Mouse (Mus musculus): ENCODE results near the gene Plce1. TPM values are rescaled to one million over a fixed set of nuclear protein-coding genes. Genes with fewer than 3 reads are reported as not detected.

Plce1 gene
- polyA plus RNA-seq, 1 experiment from 2014 or later, result 4.3 TPM

DNA sequence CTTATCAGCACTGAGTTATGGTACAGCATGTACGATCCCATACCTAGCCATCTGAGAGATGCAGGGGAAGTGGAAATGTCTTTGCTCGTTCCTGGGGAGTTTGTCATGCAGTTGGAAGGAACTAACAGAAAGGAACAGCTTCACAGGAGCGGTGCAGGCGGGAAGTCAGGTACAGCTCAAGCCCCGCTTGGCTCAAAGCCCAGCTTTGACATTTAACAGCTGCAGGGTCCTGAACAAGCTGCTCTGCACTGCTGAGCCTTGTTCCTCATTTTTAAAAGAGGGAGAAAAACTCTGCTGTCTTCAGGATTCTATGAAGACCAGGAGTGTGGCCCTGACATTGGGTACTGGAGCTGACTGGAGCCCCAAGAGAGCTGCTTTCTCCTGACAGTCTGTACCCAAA lies 106.7 kb downstream of the Plce1 start:
- DNase-seq (peak; percentile 58), ATAC-seq (ENCODE audit: low FRiP score, low TSS enrichment) (0 out of 2 replicates have a peak, but pooled peaks have one; percentile 27)
- Histone ChIP-seq H3K9ac (replicated peaks; ENCODE audit: low read length) (no peak overlapping the region), H3K4me1 (ENCODE audit: control insufficient read depth, insufficient read depth, low read length) (no peaks in the 10 kb centered on the region), H3K27me3 (ENCODE audit: control insufficient read depth, insufficient read depth, low read length) (no peaks in the 10 kb centered on the region), H3K4me3 (replicated peaks; ENCODE audit: low read depth, low read length) (no peak overlapping the region), H3K9me3 (ENCODE audit: control insufficient read depth, low read length) (no peaks in the 10 kb centered on the region), H3K27ac (replicated peaks; ENCODE audit: low read depth, low read length) (no peak overlapping the region), H3K4me2 (ENCODE audit: low read length) (no peak overlapping the region), H3K36me3 (ENCODE audit: control insufficient read depth, insufficient read depth, low read length) (no peaks in the 10 kb centered on the region)
- WGBS, result 65% methylated on average over 5 of the region's 5 CpGs

DNA sequence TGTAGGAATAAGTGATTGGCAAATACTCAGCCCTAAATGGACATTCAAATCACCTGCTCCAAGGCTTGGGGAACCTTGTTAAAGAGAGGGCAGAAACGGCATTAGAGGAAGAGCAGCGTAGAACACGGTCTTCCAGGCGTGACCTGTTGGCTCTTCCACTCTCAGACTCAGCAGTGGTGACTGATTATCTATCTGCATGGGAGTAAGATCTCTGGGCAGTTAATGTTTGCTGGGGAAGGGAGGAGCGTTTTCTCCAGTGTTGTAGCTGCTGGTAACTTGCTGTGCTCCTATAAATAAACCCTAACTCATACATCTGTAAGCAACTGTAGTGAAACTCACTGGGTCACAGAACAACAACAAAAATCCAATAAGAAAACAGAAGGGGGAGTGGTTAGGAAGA lies 108.6 kb downstream of the Plce1 start:
- Histone ChIP-seq H3K27ac (replicated peaks; ENCODE audit: low read depth, low read length) (no peak overlapping the region), H3K4me2 (ENCODE audit: low read length) (no peak overlapping the region), H3K36me3 (ENCODE audit: control insufficient read depth, insufficient read depth, low read length) (no peaks in the 10 kb centered on the region), H3K27me3 (ENCODE audit: control insufficient read depth, insufficient read depth, low read length) (no peaks in the 10 kb centered on the region), H3K9ac (replicated peaks; ENCODE audit: low read length) (no peak overlapping the region), H3K4me1 (ENCODE audit: control insufficient read depth, insufficient read depth, low read length) (no peaks in the 10 kb centered on the region), H3K9me3 (ENCODE audit: control insufficient read depth, low read length) (no peaks in the 10 kb centered on the region), H3K4me3 (replicated peaks; ENCODE audit: low read depth, low read length) (no peak overlapping the region)
- 79% methylated on average over 5 of the region's 5 CpGs for WGBS
- DNase-seq (no peak), ATAC-seq (ENCODE audit: low FRiP score, low TSS enrichment) (no peak)

DNA sequence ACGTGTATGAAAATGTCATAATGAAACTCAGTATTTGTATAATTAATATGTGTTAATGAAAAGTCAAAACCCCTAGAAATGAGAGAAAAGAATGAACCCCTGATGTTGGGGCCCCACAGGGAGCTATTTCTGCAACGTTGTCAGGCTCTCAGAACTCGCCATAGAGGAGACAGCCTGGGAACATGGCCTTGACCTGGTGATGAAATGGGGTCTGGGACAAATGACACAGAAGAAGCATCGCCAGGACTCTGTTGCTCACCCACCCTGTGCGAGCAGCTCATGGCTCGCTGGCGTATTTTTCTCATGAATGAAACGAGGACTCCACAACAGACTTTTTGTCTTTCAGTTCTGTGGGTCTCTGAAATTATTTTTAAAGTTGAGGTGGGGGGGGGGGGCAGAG lies 109.0 kb downstream of the Plce1 start:
- 94% methylated on average over 8 of the region's 8 CpGs for WGBS
- H3K9me3 ChIP-seq (ENCODE audit: control insufficient read depth, low read length), result no peaks in the 10 kb centered on the region
- no peak overlapping the region for H3K9ac ChIP-seq (replicated peaks; ENCODE audit: low read length)
- DNase-seq (no peak), ATAC-seq (ENCODE audit: low FRiP score, low TSS enrichment) (no peak)
- no peak overlapping the region for H3K4me2 ChIP-seq (ENCODE audit: low read length)
- H3K36me3 ChIP-seq (ENCODE audit: control insufficient read depth, insufficient read depth, low read length), result no peaks in the 10 kb centered on the region
- H3K4me3 ChIP-seq (replicated peaks; ENCODE audit: low read depth, low read length), result no peak overlapping the region
- no peaks in the 10 kb centered on the region for H3K27me3 ChIP-seq (ENCODE audit: control insufficient read depth, insufficient read depth, low read length)
- H3K4me1 ChIP-seq (ENCODE audit: control insufficient read depth, insufficient read depth, low read length), result no peaks in the 10 kb centered on the region
- no peak overlapping the region for H3K27ac ChIP-seq (replicated peaks; ENCODE audit: low read depth, low read length)

DNA sequence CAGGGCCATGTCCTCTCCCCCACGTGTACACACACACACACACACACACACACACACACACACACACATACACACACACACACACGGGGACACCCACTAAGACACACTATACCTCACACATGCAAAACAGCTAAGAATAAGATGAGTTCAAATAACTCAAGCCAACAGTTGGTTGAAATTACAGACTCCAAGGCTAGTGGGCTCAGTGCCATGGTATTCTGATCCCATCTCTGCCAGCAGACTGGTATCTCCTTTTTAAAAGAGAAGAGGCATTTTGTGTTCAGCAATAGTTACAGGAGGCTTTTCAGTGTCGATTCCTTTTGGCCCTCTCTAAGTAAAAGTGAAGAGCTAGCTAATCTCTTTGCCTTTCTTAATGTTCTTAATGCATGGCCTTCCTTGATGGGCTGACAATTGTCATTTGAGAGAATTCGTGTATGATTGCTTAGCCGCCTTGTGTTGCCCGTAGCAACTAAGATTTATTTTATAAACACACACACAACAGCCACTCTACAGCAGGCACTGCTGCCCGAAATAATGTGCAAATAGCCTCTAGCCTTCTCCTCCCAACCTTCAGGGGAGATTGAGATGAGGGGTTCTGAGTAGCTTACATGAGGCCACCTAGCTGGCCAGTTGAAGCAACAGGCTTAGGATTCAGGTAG lies 111.8 kb downstream of the Plce1 start:
- H3K27me3 ChIP-seq (ENCODE audit: control insufficient read depth, insufficient read depth, low read length), result no peaks in the 10 kb centered on the region
- no peak for DNase-seq
- H3K4me2 ChIP-seq (ENCODE audit: low read length), result no peak overlapping the region
- no peak overlapping the region for H3K9ac ChIP-seq (replicated peaks; ENCODE audit: low read length)
- no peaks in the 10 kb centered on the region for H3K36me3 ChIP-seq (ENCODE audit: control insufficient read depth, insufficient read depth, low read length)
- no peaks in the 10 kb centered on the region for H3K9me3 ChIP-seq (ENCODE audit: control insufficient read depth, low read length)
- no peak overlapping the region for H3K27ac ChIP-seq (replicated peaks; ENCODE audit: low read depth, low read length)
- H3K4me1 ChIP-seq (ENCODE audit: control insufficient read depth, insufficient read depth, low read length), result no peaks in the 10 kb centered on the region
- no peak overlapping the region for H3K4me3 ChIP-seq (replicated peaks; ENCODE audit: low read depth, low read length)
- WGBS, result 75% methylated on average over 7 of the region's 7 CpGs
- ATAC-seq (ENCODE audit: low FRiP score, low TSS enrichment), result no peak

DNA sequence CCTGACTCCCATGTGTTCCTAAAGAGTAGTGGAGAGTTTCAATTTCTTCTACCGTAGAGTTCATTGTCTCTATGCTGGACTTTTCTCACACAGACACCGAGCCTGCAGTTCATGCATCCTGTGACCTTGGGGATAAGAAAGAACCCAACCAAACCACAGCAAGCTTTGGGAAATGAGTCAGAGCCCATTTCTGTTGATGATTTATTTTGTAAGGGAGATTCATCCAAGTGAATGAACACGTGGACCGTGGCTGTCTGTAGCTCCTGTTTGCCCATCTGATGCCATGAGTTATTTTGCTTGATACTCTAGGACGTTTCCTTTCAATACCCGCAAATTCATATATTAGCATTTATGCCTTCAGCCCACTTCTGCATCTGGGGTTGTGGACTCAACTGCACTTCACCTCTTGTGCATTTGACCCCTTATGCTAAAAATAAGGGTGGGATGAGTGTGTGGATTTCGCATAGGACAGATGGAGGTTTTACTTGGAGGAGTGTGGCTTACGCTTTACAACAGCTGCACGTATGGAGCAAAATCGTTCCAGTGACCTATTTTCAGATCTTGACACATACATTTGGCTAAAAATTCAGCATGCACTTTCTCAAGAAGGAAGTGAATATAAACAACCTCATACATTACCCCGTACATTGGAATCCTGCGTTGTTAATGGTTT lies 112.5 kb downstream of the Plce1 start:
- Histone ChIP-seq H3K4me1 (ENCODE audit: control insufficient read depth, insufficient read depth, low read length) (no peaks in the 10 kb centered on the region), H3K4me2 (ENCODE audit: low read length) (no peak overlapping the region), H3K27ac (replicated peaks; ENCODE audit: low read depth, low read length) (no peak overlapping the region), H3K9me3 (ENCODE audit: control insufficient read depth, low read length) (no peaks in the 10 kb centered on the region), H3K27me3 (ENCODE audit: control insufficient read depth, insufficient read depth, low read length) (no peaks in the 10 kb centered on the region), H3K9ac (replicated peaks; ENCODE audit: low read length) (no peak overlapping the region), H3K36me3 (ENCODE audit: control insufficient read depth, insufficient read depth, low read length) (no peaks in the 10 kb centered on the region), H3K4me3 (replicated peaks; ENCODE audit: low read depth, low read length) (no peak overlapping the region)
- no peak for ATAC-seq (ENCODE audit: low FRiP score, low TSS enrichment)
- no peak for DNase-seq
- WGBS, result 95% methylated on average over 12 of the region's 12 CpGs

GRCm38 (mm10) chr19:38596096-38596495 lies 115.2 kb downstream of the Plce1 start:
- Histone ChIP-seq H3K27me3 (ENCODE audit: control insufficient read depth, insufficient read depth, low read length) (no peaks in the 10 kb centered on the region), H3K4me2 (ENCODE audit: low read length) (no peak overlapping the region), H3K36me3 (ENCODE audit: control insufficient read depth, insufficient read depth, low read length) (no peaks in the 10 kb centered on the region), H3K9ac (replicated peaks; ENCODE audit: low read length) (no peak overlapping the region), H3K4me1 (ENCODE audit: control insufficient read depth, insufficient read depth, low read length) (no peaks in the 10 kb centered on the region), H3K27ac (replicated peaks; ENCODE audit: low read depth, low read length) (no peak overlapping the region), H3K9me3 (ENCODE audit: control insufficient read depth, low read length) (no peaks in the 10 kb centered on the region), H3K4me3 (replicated peaks; ENCODE audit: low read depth, low read length) (no peak overlapping the region)
- DNase-seq (no peak), ATAC-seq (ENCODE audit: low FRiP score, low TSS enrichment) (no peak)
- WGBS, result 97% methylated on average over 4 of the region's 4 CpGs

DNA sequence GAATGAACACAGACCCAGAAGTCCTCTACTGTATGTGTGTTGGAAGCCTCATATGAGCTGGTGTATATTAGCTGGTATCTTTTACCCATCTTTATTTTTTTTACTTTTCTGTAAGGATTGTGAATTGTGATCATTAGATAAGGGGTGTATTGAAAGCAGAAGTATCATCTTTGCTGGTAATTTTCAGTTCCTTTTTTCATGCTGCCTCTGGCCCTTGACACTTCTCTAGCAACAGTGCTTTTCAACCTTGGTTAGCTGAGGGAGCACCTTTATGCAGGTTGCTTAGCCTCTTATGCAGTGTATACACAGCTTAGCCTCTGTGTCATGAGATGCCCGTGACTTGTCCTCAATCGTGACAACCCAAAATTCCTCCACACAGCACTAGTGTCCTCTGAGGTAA lies 116.5 kb downstream of the Plce1 start:
- Histone ChIP-seq H3K36me3 (ENCODE audit: control insufficient read depth, insufficient read depth, low read length) (no peaks in the 10 kb centered on the region), H3K4me3 (replicated peaks; ENCODE audit: low read depth, low read length) (no peak overlapping the region), H3K9me3 (ENCODE audit: control insufficient read depth, low read length) (no peaks in the 10 kb centered on the region), H3K4me2 (ENCODE audit: low read length) (no peak overlapping the region), H3K27me3 (ENCODE audit: control insufficient read depth, insufficient read depth, low read length) (no peaks in the 10 kb centered on the region), H3K27ac (replicated peaks; ENCODE audit: low read depth, low read length) (no peak overlapping the region), H3K9ac (replicated peaks; ENCODE audit: low read length) (no peak overlapping the region), H3K4me1 (ENCODE audit: control insufficient read depth, insufficient read depth, low read length) (no peaks in the 10 kb centered on the region)
- DNase-seq (no peak), ATAC-seq (ENCODE audit: low FRiP score, low TSS enrichment) (no peak)
- WGBS, result 83% methylated on average over 2 of the region's 2 CpGs

DNA sequence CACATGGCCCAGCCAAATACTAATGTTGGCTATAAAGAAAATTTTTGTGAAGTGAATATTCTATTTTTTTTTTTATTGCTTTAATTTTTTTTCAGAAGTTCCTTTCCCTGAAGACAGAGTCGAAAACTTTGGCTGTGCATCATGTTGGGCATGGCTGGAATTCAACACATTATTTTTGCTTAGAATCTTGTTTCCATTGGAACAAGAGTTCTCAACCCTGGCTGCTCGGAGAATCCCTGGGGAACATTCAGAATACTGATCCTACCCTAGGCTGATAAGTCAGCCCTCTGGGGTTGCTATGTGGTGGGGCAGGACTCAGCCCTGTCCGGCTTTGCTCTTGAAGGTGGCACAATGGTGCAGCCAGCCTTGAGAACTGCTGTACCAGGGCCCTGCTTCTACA lies 118.1 kb downstream of the Plce1 start:
- no peak overlapping the region for H3K4me3 ChIP-seq (replicated peaks; ENCODE audit: low read depth, low read length)
- no peak overlapping the region for H3K4me2 ChIP-seq (ENCODE audit: low read length)
- no peak overlapping the region for H3K9ac ChIP-seq (replicated peaks; ENCODE audit: low read length)
- H3K4me1 ChIP-seq (ENCODE audit: control insufficient read depth, insufficient read depth, low read length), result 0 out of 2 replicates have a peak, but pooled peaks cover 2% of the 10 kb centered on the region
- WGBS, result 91% methylated on average over 3 of the region's 3 CpGs
- DNase-seq, result no peak
- no peak for ATAC-seq (ENCODE audit: low FRiP score, low TSS enrichment)
- no peaks in the 10 kb centered on the region for H3K9me3 ChIP-seq (ENCODE audit: control insufficient read depth, low read length)
- no peaks in the 10 kb centered on the region for H3K36me3 ChIP-seq (ENCODE audit: control insufficient read depth, insufficient read depth, low read length)
- no peaks in the 10 kb centered on the region for H3K27me3 ChIP-seq (ENCODE audit: control insufficient read depth, insufficient read depth, low read length)
- H3K27ac ChIP-seq (replicated peaks; ENCODE audit: low read depth, low read length), result no peak overlapping the region

- WGBS, result 69% methylated on average over 5 of the region's 5 CpGs
- DNase-seq (no peak), ATAC-seq (ENCODE audit: low FRiP score, low TSS enrichment) (no peak)
- H3K4me1 ChIP-seq (ENCODE audit: control insufficient read depth, insufficient read depth, low read length), result 0 out of 2 replicates have a peak, but pooled peaks cover 2% of the 10 kb centered on the region
- no peaks in the 10 kb centered on the region for H3K27me3 ChIP-seq (ENCODE audit: control insufficient read depth, insufficient read depth, low read length)
- H3K9ac ChIP-seq (replicated peaks; ENCODE audit: low read length), result no peak overlapping the region
- H3K4me2 ChIP-seq (ENCODE audit: low read length), result no peak overlapping the region
- no peak overlapping the region for H3K4me3 ChIP-seq (replicated peaks; ENCODE audit: low read depth, low read length)
- no peaks in the 10 kb centered on the region for H3K36me3 ChIP-seq (ENCODE audit: control insufficient read depth, insufficient read depth, low read length)
- H3K27ac ChIP-seq (replicated peaks; ENCODE audit: low read depth, low read length), result no peak overlapping the region
- no peaks in the 10 kb centered on the region for H3K9me3 ChIP-seq (ENCODE audit: control insufficient read depth, low read length)
These were observed 120.2 kb downstream of the Plce1 start for GRCm38 (mm10) chr19:38601127-38601526.

Measured in midbrain, embryonic 14.5 days (tissue).